Mouse (Mus musculus): ENCODE measurements at regions not wholly inside any gene's neighbourhood (a gene's known extent, or its start where the extent isn't known, plus 50 kb on each side); places are given as distances from the start of the nearest gene placed in this dataset.

DNA sequence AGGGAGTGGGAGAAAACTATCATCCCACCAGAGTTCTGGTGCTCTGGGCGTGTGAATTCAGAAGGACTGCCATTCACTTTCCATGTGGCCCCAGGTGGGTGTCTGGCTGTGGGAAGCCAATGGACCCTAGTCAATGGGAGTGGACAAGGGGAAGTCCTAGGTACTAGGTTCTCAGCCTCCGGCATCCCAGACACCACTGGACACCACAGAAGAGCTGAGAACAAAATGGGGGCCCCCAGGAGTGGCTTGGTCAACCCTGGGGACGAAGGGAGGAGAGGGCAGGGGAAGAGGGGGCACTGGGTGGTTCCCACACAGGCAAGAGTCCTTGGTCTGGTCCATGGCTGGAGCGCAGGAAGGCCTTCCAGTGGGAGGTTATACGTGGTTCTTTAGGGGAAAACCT, 81.8 kb upstream of the Slc4a7 start:
- ATAC-seq (no peak), DNase-seq (no peak)
- Histone ChIP-seq H3K27me3 (ENCODE audit: insufficient read depth, low read length) (no peaks in the 10 kb centered on the region), H3K9ac (no peak overlapping the region), H3K36me3 (ENCODE audit: insufficient read depth) (no peaks in the 10 kb centered on the region), H3K27ac (ENCODE audit: low read depth, low read length) (no peak overlapping the region), H3K4me1 (ENCODE audit: insufficient read depth) (no peaks in the 10 kb centered on the region), H3K9me3 (ENCODE audit: low read length) (no peaks in the 10 kb centered on the region), H3K4me3 (ENCODE audit: low read depth, low read length) (no peak overlapping the region), H3K4me2 (ENCODE audit: low read depth) (no peak overlapping the region)
- no peak for TF ChIP-seq CTCF (IDR thresholded peaks at IDR 0.05; ENCODE audit: low read depth)
- 92% methylated on average over 5 of the region's 5 CpGs for WGBS

DNA sequence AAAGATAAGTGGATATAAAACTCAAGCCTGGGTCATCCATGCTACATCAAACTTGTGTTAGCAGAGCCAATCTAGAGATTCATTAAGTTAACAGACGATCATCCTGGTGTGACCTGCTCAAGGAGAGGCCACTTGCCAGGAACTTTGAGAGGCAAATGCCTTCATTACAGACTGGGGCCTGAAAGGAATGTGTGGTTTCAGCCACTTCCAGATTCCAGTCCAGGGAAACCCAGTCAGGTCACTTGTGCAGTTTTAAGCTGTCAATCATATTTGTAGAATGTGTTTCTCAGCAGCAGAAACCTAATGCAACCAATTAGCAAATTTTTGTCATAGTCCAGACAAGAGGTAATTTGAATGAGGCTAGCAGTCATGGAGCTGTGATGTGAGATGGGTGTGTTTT, 73.4 kb upstream of the Slc4a7 start:
- Histone ChIP-seq H3K9ac (no peak overlapping the region), H3K36me3 (ENCODE audit: insufficient read depth) (no peaks in the 10 kb centered on the region), H3K4me1 (ENCODE audit: insufficient read depth) (no peaks in the 10 kb centered on the region), H3K4me3 (ENCODE audit: low read depth, low read length) (no peak overlapping the region), H3K9me3 (ENCODE audit: low read length) (no peaks in the 10 kb centered on the region), H3K27ac (ENCODE audit: low read depth, low read length) (no peak overlapping the region), H3K4me2 (ENCODE audit: low read depth) (no peak overlapping the region), H3K27me3 (ENCODE audit: insufficient read depth, low read length) (0 out of 2 replicates have a peak, but pooled peaks cover 2% of the 10 kb centered on the region)
- 81% methylated on average over 1 of the region's 1 CpGs for WGBS
- no peak for ATAC-seq
- no peak for DNase-seq
- no peak for TF ChIP-seq CTCF (IDR thresholded peaks at IDR 0.05; ENCODE audit: low read depth)

DNA sequence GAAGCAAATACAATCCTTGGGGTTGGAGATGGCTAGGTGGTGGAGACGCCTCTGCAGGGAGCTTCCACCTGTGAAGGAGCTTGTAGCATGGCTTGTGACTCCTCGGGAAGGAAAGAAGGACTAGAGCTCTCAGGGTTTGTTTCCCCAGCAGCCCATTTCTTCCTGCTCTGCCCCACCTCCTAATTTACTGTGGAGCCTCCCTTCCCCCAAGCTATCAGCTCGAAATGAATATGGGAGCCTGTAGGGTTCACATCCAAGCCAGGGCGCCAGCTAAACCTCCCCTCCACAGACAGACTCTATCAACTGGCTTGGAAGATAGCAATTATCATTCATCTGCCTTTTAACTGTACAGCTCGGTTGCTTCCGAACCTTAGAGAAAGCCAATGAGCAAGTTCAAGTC, 70.3 kb upstream of the Slc4a7 start:
- Histone ChIP-seq H3K9me3 (ENCODE audit: low read length) (no peaks in the 10 kb centered on the region), H3K27ac (ENCODE audit: low read depth, low read length) (no peak overlapping the region), H3K4me3 (ENCODE audit: low read depth, low read length) (no peak overlapping the region), H3K9ac (no peak overlapping the region), H3K27me3 (ENCODE audit: insufficient read depth, low read length) (0 out of 2 replicates have a peak, but pooled peaks cover 2% of the 10 kb centered on the region), H3K4me1 (ENCODE audit: insufficient read depth) (no peaks in the 10 kb centered on the region), H3K36me3 (ENCODE audit: insufficient read depth) (no peaks in the 10 kb centered on the region), H3K4me2 (ENCODE audit: low read depth) (no peak overlapping the region)
- WGBS: 49% methylated on average over 6 of the region's 6 CpGs
- no peak for ATAC-seq
- TF ChIP-seq CTCF (IDR thresholded peaks at IDR 0.05; ENCODE audit: low read depth): no peak
- no peak for DNase-seq

DNA sequence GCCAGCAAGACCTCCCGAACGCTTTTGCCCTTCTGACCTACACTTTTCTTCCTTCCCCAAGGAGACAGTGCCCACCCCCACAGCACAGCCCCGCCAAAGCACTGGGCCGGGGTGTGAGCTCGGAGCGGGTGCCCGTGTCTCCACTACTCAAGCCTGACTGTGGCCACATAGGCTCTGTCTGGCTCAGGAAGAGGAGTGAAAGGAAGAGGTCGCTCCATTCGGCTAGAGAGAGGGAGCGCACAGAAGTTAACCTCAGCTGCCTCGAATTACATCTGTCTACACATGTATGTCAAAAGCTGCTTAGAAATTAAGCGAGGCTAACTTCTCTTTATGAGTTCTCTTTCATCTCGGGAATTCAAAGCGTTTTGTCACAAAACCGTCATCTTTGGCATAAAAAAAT, 69.6 kb upstream of the Slc4a7 start:
- Histone ChIP-seq H3K36me3 (ENCODE audit: insufficient read depth) (no peaks in the 10 kb centered on the region), H3K9me3 (ENCODE audit: low read length) (no peaks in the 10 kb centered on the region), H3K27ac (ENCODE audit: low read depth, low read length) (no peak overlapping the region), H3K4me1 (ENCODE audit: insufficient read depth) (no peaks in the 10 kb centered on the region), H3K9ac (peak overlapping the region; percentile 6; the same call in 1 of the 2 replicates), H3K4me3 (ENCODE audit: low read depth, low read length) (peak overlapping the region; percentile 26), H3K27me3 (ENCODE audit: insufficient read depth, low read length) (0 out of 2 replicates have a peak, but pooled peaks cover 2% of the 10 kb centered on the region), H3K4me2 (ENCODE audit: low read depth) (peak overlapping the region; percentile 56)
- peak; percentile 8 for DNase-seq
- TF ChIP-seq CTCF (IDR thresholded peaks at IDR 0.05; ENCODE audit: low read depth): no peak
- ATAC-seq: peak; percentile 56
- 1% methylated on average over 15 of the region's 15 CpGs for WGBS

DNA sequence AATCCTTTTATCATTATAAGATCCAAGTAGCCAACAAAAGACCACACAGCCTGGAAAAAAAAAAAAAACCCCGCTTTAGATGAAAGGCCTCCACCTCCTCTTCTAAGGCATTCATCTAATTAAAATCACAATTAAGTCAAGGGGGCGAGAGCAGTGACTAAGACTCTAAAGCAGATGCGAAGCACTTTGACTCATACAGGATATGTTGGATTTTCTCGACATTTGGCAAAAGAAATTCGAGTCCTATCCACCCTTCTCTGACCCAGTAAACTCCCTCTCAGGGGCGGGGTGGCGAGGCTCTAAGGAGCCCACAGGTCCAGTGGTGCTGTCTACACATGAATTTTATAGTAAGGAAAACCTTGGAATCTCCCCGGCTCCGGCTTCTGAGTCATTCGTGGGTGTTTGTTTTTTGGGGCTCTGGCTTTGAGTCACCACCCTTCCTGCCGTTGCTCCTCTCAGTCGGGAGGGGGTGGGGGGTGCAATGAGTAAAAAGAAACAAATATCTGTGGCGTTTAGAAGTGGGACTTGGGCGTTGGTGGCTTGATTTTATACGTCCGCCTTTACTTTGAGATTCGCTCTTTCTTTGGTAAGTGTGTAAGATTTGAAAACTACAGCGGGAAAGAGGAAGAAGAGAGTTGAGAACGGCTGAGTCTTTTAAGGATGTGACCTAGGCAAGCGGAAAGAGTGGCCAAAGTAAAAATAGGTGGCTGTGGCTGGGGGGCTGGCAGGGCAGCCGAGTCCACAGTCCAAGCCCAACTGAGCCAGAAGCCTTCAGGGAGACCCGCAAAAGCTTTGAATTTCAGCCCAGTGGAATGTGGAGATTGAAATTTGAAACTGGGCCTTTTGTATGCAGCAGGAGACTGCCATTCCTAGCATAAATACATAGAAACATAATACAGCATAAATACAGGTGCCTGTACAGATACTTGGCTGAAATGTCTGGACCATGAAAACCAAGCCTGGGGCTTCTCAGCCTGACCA, 68.8 kb upstream of the Slc4a7 start:
- Histone ChIP-seq H3K4me2 (ENCODE audit: low read depth) (peak overlapping the region; percentile 56), H3K9me3 (ENCODE audit: low read length) (no peaks in the 10 kb centered on the region), H3K9ac (peak overlapping the region; percentile 6; the same call in 1 of the 2 replicates), H3K27ac (ENCODE audit: low read depth, low read length) (no peak overlapping the region), H3K27me3 (ENCODE audit: insufficient read depth, low read length) (0 out of 2 replicates have a peak, but pooled peaks cover 2% of the 10 kb centered on the region), H3K4me1 (ENCODE audit: insufficient read depth) (no peaks in the 10 kb centered on the region), H3K4me3 (ENCODE audit: low read depth, low read length) (peak overlapping the region; percentile 26), H3K36me3 (ENCODE audit: insufficient read depth) (no peaks in the 10 kb centered on the region)
- WGBS: 5% methylated on average over 22 of the region's 22 CpGs
- ATAC-seq: peak; percentile 34; the same call in 1 of the 2 replicates
- no peak for DNase-seq
- TF ChIP-seq CTCF (IDR thresholded peaks at IDR 0.05; ENCODE audit: low read depth): no peak

DNA sequence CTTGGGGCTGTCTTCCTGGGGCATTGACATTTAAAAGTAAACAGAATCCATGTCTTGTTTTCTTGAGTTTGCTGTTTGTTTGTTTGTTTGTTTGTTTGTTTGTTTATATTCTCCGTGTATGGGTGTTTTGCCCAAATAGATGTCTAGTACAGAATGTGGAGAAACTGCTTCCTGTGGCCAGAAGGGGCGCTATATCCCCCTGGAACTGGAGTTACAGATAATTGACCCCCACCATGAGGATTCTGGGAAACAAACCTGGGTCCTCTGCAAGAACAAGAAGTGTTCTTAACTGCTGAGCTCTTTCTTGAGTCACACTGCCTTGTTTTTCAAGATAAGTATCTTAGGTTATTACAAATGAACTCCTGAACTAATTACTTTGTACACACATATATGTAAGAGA, 68.1 kb upstream of the Slc4a7 start:
- H3K4me2 ChIP-seq (ENCODE audit: low read depth): no peak overlapping the region
- no peak overlapping the region for H3K4me3 ChIP-seq (ENCODE audit: low read depth, low read length)
- no peaks in the 10 kb centered on the region for H3K36me3 ChIP-seq (ENCODE audit: insufficient read depth)
- H3K9me3 ChIP-seq (ENCODE audit: low read length): no peaks in the 10 kb centered on the region
- H3K27me3 ChIP-seq (ENCODE audit: insufficient read depth, low read length): 0 out of 2 replicates have a peak, but pooled peaks cover 2% of the 10 kb centered on the region
- H3K9ac ChIP-seq: no peak overlapping the region
- DNase-seq: no peak
- no peaks in the 10 kb centered on the region for H3K4me1 ChIP-seq (ENCODE audit: insufficient read depth)
- H3K27ac ChIP-seq (ENCODE audit: low read depth, low read length): no peak overlapping the region
- 55% methylated on average over 2 of the region's 2 CpGs for WGBS
- peak; percentile 24; the same call in 1 of the 2 replicates for TF ChIP-seq CTCF (IDR thresholded peaks at IDR 0.05; ENCODE audit: low read depth)
- no peak for ATAC-seq

All from forebrain, postnatal 0 days (tissue).